Comparison of ENCODE assay signal across 17 mouse cellular contexts in the genomic region with DNA sequence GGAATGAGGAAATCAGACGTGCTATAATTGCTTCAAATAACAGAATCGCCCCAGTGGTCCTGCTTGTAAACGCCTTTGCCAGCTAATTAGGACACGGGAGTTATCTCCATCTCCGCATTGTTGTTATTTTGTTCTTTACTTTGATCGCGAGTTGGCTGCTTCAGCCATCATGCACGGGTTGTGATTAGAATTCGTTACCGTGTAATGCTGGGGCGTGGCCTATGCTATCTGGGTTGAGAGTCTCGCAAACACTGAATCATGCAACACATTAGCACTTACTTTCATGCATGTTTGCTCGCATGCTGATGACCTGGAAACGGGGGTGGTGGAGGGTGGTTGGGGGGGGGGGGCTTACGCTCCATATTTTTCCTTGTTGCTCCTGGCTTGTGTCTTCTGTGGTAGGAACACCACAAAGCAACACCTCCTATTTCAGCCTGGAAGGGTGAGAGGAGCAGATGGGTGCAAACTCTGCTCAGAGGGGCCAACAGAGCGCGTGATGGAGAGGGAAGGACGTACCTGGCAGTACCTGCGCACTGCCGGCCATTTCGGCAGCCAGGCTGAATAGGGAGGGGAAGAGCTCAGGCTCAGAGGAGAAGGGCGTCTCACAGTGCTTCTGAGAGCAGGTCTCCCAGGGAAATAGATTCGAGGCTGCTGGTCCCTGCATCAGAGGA.
DNase-seq lines count a peak whose midpoint lies in the region; ATAC-seq and TF ChIP-seq lines count a peak whose summit lies in the region.
"Had no signal": no experiment of that assay in that cellular context is flagged by ENCODE, and none has a peak within 500 bp of the region (broad histone marks: within the 10 kb centered on the region; RNA-seq: fewer than 3 reads in every experiment).

No protein-coding gene starts in this region.

- no peak for ATAC-seq in hindbrain, postnatal 0 days
- ATAC-seq in hindbrain, embryonic 14.5 days (ENCODE audit: low FRiP score), result no peak
- ATAC-seq in forebrain, embryonic 15.5 days (replicated peaks), result peak; percentile 69
- ATAC-seq: lung, postnatal 0 days had no signal

- H3K27me3 ChIP-seq in hindbrain, postnatal 0 days (ENCODE audit: insufficient read depth, low read length), result no peaks in the 10 kb centered on the region
- no peaks in the 10 kb centered on the region for H3K27me3 ChIP-seq in hindbrain, embryonic 14.5 days (ENCODE audit: control insufficient read depth, insufficient read depth, low read length)
- H3K27me3 ChIP-seq in forebrain, embryonic 15.5 days, result no peaks in the 10 kb centered on the region
- H3K27me3 ChIP-seq: heart, embryonic 15.5 days; limb, embryonic 12.5 days had no signal

- no peaks in the 10 kb centered on the region for H3K36me3 ChIP-seq in hindbrain, postnatal 0 days (ENCODE audit: insufficient read depth, low read length)
- no peaks in the 10 kb centered on the region for H3K36me3 ChIP-seq in hindbrain, embryonic 14.5 days (replicated peaks; ENCODE audit: control insufficient read depth, insufficient read depth)
- H3K36me3 ChIP-seq in forebrain, embryonic 15.5 days, result no peaks in the 10 kb centered on the region
- H3K36me3 ChIP-seq: heart, embryonic 15.5 days; hindbrain, embryonic 13.5 days; limb, embryonic 12.5 days had no signal

- no peak overlapping the region for H3K9ac ChIP-seq in hindbrain, postnatal 0 days (replicated peaks; ENCODE audit: low read length)
- no peak overlapping the region for H3K9ac ChIP-seq in hindbrain, embryonic 14.5 days
- H3K9ac ChIP-seq in forebrain, embryonic 15.5 days (replicated peaks), result no peak overlapping the region
- H3K9ac ChIP-seq: heart, embryonic 15.5 days; hindbrain, embryonic 13.5 days; limb, embryonic 12.5 days; liver, embryonic 14.5 days had no signal

- no peak overlapping the region for H3K27ac ChIP-seq in hindbrain, postnatal 0 days
- no peak overlapping the region for H3K27ac ChIP-seq in hindbrain, embryonic 14.5 days
- peak overlapping the region; percentile 81 for H3K27ac ChIP-seq in forebrain, embryonic 15.5 days (replicated peaks)
- H3K27ac ChIP-seq: layer of hippocampus, adult 2 months; left cerebral cortex, adult 2 months; limb, embryonic 12.5 days; liver, embryonic 14.5 days had no signal

- no peak overlapping the region for H3K4me3 ChIP-seq in hindbrain, postnatal 0 days (ENCODE audit: low read length)
- no peak overlapping the region for H3K4me3 ChIP-seq in hindbrain, embryonic 14.5 days (replicated peaks; ENCODE audit: low read length)
- no peak overlapping the region for H3K4me3 ChIP-seq in forebrain, embryonic 15.5 days
- H3K4me3 ChIP-seq: heart, embryonic 15.5 days; hindbrain, embryonic 13.5 days; layer of hippocampus, adult 2 months; left cerebral cortex, adult 2 months; limb, embryonic 12.5 days had no signal

- 0 out of 2 replicates have a peak, but pooled peaks cover 4% of the 10 kb centered on the region for H3K4me1 ChIP-seq in hindbrain, postnatal 0 days (ENCODE audit: insufficient read depth, low read length)
- peaks cover 4% of the 10 kb centered on the region for H3K4me1 ChIP-seq in hindbrain, embryonic 14.5 days (replicated peaks; ENCODE audit: control insufficient read depth, insufficient read depth, low read length)
- peaks cover 27% of the 10 kb centered on the region for H3K4me1 ChIP-seq in forebrain, embryonic 15.5 days

- no peak overlapping the region for H3K4me2 ChIP-seq in hindbrain, postnatal 0 days (ENCODE audit: low read depth, low read length)
- H3K4me2 ChIP-seq in hindbrain, embryonic 14.5 days (replicated peaks), result no peak overlapping the region
- peak overlapping the region; percentile 17; the same call in 1 of the 2 replicates for H3K4me2 ChIP-seq in forebrain, embryonic 15.5 days (replicated peaks)
- H3K4me2 ChIP-seq: heart, embryonic 15.5 days; hindbrain, embryonic 13.5 days; limb, embryonic 12.5 days had no signal

- peak; percentile 22 for DNase-seq in hindbrain, postnatal 0 days (ENCODE audit: low spot score)
- DNase-seq in hindbrain, embryonic 14.5 days (ENCODE audit: low spot score), result no peak
- peak; percentile 80 to 88 for DNase-seq in cerebellum, adult 18-20 months
- peak; percentile 92 for DNase-seq in cerebellum, adult 9-11 months
- no peak for DNase-seq in lung, postnatal 14 days
- DNase-seq in embryo, embryonic 9.5 days (ENCODE audit: extremely low spot score), result no peak
- no peak for DNase-seq in Muller cell, postnatal 12 days (ENCODE audit: inconsistent ontology term)
- DNase-seq: kidney, adult 18-20 months; kidney, postnatal 10 days had no signal

- WGBS in hindbrain, postnatal 0 days, result 53% methylated on average over 23 of the region's 23 CpGs
- WGBS in hindbrain, embryonic 14.5 days, result 56% methylated on average over 23 of the region's 23 CpGs
- 38% methylated on average over 23 of the region's 23 CpGs for WGBS in forebrain, embryonic 15.5 days

- no peaks in the 10 kb centered on the region for H3K9me3 ChIP-seq in hindbrain, postnatal 0 days (ENCODE audit: low read length)
- no peaks in the 10 kb centered on the region for H3K9me3 ChIP-seq in hindbrain, embryonic 14.5 days (ENCODE audit: control insufficient read depth, low read length)
- H3K9me3 ChIP-seq in forebrain, embryonic 15.5 days, result no peaks in the 10 kb centered on the region
- H3K9me3 ChIP-seq: heart, embryonic 15.5 days; hindbrain, embryonic 13.5 days; limb, embryonic 12.5 days had no signal

- no peak for TF ChIP-seq CTCF in hindbrain, postnatal 0 days (IDR thresholded peaks at IDR 0.05; ENCODE audit: low read depth)

Comparison
In these comparisons a context has a peak if more than half of its experiments do, and no peak if none do; other contexts are left out.
1. DNase-seq: peak in hindbrain, postnatal 0 days (single experiment), cerebellum, adult 18-20 months (2 of 2) and cerebellum, adult 9-11 months (single experiment); none in hindbrain, embryonic 14.5 days (single experiment), lung, postnatal 14 days (single experiment), embryo, embryonic 9.5 days (single experiment) and Muller cell, postnatal 12 days (single experiment).